Mouse (Mus musculus): ENCODE results near the gene Frmpd3. TPM values are rescaled to one million over a fixed set of nuclear protein-coding genes. Genes with fewer than 3 reads are reported as not detected.

Frmpd3 gene
- polyA plus RNA-seq, 1 experiment from 2014 or later: 3.7 TPM

GRCm38 (mm10) chrX:140478231-140478630 is 136.2 kb downstream of the Frmpd3 start:
- 90% methylated on average over 6 of the region's 6 CpGs for WGBS
- Histone ChIP-seq H3K9ac (replicated peaks; ENCODE audit: low read length) (no peak overlapping the region), H3K27ac (replicated peaks; ENCODE audit: low read depth, low read length) (no peak overlapping the region), H3K4me2 (ENCODE audit: low read length) (no peak overlapping the region), H3K27me3 (ENCODE audit: control insufficient read depth, insufficient read depth, low read length) (no peaks in the 10 kb centered on the region), H3K9me3 (ENCODE audit: control insufficient read depth, low read length) (no peaks in the 10 kb centered on the region), H3K4me3 (replicated peaks; ENCODE audit: low read depth, low read length) (no peak overlapping the region), H3K36me3 (ENCODE audit: control insufficient read depth, insufficient read depth, low read length) (0 out of 2 replicates have a peak, but pooled peaks cover 3% of the 10 kb centered on the region), H3K4me1 (ENCODE audit: control insufficient read depth, insufficient read depth, low read length) (no peaks in the 10 kb centered on the region)
- no peak for DNase-seq
- no peak for ATAC-seq (ENCODE audit: low FRiP score, low TSS enrichment)

- 53% methylated on average over 5 of the region's 5 CpGs for WGBS
- H3K4me3 ChIP-seq (replicated peaks; ENCODE audit: low read depth, low read length): no peak overlapping the region
- DNase-seq: peak; percentile 30
Observed at GRCm38 (mm10) chrX:140479171-140479570, 137.1 kb downstream of the Frmpd3 start.

More at GRCm38 (mm10) chrX:140479171-140479570, 137.1 kb downstream of the Frmpd3 start:
- Histone ChIP-seq H3K4me2 (ENCODE audit: low read length) (no peak overlapping the region), H3K9me3 (ENCODE audit: control insufficient read depth, low read length) (no peaks in the 10 kb centered on the region), H3K4me1 (ENCODE audit: control insufficient read depth, insufficient read depth, low read length) (no peaks in the 10 kb centered on the region), H3K27ac (replicated peaks; ENCODE audit: low read depth, low read length) (no peak overlapping the region), H3K27me3 (ENCODE audit: control insufficient read depth, insufficient read depth, low read length) (no peaks in the 10 kb centered on the region), H3K9ac (replicated peaks; ENCODE audit: low read length) (no peak overlapping the region), H3K36me3 (ENCODE audit: control insufficient read depth, insufficient read depth, low read length) (0 out of 2 replicates have a peak, but pooled peaks cover 3% of the 10 kb centered on the region)
- no peak for ATAC-seq (ENCODE audit: low FRiP score, low TSS enrichment)

MicroRNA genes within 50 kb of the gene (microRNA counts, 519-probe panel; counts per million panel counts)
- microRNA mmu-miR-3475: not detected

Small RNAs within 50 kb of the gene (microRNA-seq; reads per million reads assigned to microRNA genes)
- 90.0 reads per million, percentile 55 among the genes with 10 or more reads in this experiment for gene Mir3475

Other genes starting within 250 kb of the Frmpd3 start
- 85.6 and 85.8 TPM in 2 replicates for gene Prps1, start 114.3 kb downstream of the Frmpd3 start, polyA plus RNA-seq (2014; fragmentation: Nextera tagmentation; extraction: Ambion mirVana)

All from midbrain, embryonic 14.5 days (tissue).